Mouse (Mus musculus) retina, adult 2 months (tissue): ENCODE measurements around the gene Amdhd1.
"Not testable (repeated sequence)": the region's sequence is repeated elsewhere in the genome, so short reads cannot be mapped to it uniquely, and the experiment has no call there.

Source experiments
- DNase-seq: peaks from one replicate; pipeline ENCODE4 v3.0.0-alpha.2; 2012; ENCODE audit warnings: low read depth, low spot score

The Amdhd1 gene

DNA sequence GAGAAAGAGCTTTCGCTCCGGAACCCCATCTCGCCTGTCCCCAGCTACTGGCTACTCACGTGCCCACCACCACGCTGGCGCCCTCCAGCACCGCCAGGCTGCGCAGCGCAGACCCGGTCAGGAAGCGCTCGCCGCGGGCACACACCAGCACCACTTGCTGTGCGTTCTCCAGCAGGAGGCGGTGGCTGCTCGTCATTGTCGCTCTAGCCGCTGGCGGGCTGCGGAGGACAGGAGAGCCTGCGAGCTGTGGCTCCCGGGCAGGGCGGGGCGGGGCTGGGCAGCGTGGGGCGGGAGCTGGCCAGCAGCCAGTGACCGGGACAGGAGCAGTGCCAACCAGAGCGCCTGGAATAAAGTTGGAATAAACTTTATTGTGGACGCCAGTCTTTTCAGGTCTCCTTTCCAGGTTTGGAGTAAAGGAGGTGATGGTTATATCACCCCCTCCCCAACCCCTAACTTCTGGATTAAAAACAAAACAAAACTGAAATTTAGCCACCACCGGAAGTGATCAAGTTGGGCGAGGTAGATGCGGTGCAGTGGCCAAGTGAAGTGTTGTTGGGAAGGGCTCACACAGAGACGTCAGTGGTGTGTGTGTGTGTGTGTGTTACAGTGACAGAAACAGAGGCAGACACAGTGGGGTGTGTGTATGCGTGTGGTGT is at the start of gene Amdhd1:
Gene Amdhd1, minus strand, starts transcription at position 259 of the 656 bp plus-strand sequence.
- DNase-seq = peak; percentile 25

DNA sequence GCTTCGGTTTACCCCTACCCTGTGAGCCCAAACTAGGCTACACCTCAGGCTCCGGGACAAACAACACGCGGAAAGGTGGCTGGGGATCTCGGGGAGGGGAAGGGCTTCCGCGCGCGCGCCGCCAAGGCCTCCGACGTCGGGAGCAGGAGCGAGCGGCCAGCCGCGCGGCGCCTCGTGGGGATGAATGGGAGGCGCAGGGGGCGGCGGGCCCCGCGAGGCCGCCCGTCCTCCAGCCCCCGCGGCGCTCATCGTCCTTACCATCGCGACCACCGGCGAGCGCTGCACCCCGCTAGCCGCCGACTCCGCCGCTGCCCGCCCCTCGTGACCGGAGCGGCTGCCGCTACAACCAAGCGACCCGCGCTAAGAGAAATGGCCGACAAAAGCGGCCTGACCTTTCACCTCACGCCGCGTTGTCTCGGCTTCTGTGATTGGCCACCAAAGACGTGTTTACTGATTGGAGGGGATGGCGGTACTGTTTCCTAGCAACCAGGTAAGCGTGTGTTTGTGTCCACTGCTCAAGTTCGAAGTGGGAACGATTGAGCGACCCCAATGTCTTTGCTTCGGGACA is 49.5 kb upstream of the Amdhd1 start, which contains the start of gene Snrpf:
Gene Snrpf, minus strand, starts transcription at position 426 of the 568 bp plus-strand sequence.
- DNase-seq = peak; percentile 96

DNA sequence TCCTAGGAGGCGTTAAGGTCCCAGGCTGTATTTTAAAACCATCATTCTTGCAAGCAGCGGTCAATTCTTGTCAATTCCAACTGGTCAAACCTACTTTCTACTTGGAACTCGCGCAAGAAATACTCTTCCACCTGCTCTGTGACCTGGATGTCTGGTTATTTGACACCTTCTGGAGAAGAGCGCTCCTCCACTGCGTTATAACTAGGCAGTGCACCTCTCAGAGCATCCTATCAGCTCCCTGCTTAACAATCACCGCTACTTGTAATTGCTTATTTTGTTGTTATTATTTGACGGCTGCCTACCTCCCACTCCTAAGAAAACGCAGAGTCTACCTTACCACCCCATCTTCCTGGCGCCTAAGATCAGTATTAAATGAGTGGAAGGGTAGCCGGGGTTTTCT is 49.0 kb upstream of the Amdhd1 start:
- DNase-seq = no peak

DNA sequence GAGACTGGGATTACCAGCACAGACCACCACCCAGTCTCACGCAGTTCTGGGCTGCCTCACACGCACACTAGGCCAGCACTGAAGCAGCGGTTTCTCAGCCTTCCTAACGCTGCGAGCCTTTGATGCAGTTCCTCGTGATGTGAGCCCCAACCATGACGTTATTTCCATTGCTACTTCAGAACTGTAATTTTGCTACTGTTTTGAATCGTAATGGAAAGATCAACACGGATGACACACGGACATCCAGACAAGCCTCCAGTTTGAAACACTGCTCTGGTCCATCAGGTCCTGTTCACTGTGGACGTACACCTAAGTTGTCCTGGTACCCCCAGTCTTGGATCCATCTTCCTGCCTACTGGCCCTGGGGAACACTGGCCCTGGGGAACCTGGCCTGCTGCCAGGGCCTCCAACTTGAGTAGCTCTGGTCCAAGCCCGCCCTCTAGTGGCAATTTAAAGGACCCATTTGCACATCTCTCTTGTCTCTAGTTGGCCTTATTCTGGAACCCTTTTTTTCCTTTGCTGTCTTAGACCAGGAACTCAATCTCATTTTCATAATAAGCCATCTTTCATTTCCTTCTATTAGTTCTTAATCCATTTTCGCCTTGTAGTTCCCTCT is 37.5 kb upstream of the Amdhd1 start:
- DNase-seq = peak; percentile 61

DNA sequence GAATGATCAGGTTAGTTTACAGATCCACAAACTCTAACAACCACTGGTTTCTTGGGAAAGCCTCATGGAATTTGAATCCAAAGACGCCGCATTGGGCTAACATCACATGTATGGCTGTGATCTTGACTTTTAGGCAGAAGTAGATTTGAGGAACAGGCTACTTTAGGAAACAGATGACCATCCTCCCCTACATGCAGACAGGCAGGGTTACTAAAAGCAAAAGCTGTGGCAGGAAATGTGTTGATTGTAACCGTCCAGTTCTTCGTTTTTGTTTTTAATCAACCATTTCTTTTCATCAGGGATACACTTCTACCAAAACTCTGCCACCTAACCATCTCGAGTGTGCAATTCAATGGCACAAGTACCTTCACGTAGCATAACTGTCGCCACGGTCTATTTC is 36.1 kb upstream of the Amdhd1 start:
- no peak for DNase-seq

DNA sequence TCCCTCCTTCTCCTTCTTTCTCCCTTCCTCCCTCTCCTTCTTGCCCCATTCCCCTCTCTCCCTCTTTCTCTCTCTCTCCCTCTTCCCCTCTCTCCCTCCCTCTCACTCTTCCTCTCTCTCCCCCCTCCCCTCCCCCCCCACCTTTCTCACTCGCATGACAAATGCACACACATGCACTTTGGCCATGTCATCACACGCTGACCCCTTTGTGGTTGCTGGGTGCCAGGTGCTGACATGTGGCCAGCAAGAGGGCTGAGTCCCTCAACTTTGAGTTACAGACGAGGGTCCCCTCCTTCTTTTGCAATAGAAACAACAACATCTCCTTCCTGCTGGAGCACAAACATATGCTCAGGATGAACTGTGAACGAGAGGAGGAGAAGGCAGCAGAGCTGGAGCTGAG is 35.1 kb upstream of the Amdhd1 start:
- DNase-seq = no peak

DNA sequence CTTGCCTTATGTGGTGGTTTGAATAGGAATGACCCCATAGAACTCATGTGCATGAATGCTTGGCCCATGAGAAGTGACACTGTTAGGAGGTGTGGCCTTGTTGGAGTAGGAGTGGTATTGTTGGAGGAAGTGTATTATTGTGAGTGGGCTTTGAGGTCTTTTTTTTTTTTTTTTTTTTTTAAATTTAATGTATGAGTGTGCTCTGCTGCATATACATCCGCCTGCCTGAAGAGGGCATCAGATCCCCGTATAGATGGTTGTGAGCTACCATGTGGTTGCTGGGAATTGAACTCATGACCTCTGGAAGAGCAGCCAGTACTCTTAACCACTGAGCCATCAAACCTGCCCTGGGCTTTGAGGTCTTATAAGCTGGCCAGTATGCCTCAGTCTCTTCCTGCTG is 32.4 kb upstream of the Amdhd1 start:
- DNase-seq = no peak

DNA sequence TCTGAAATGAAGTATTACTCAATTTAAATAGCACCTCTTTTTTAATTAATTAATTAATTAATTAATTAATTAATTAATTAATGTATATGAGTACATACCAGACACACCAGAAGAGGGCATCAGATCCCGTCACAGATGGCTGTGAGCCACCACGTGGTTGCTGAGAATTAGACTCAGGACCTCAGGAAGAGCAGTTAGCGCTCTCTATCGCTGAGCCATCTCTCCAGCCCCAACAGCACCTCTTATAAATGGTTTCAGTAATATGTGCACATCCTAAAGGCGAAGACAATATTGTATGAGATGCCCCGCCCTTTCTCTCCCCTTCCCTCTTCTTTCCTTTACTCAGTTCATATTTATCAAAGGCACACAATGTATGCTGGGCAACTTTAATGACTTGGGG is 28.8 kb upstream of the Amdhd1 start:
- DNase-seq = no peak

DNA sequence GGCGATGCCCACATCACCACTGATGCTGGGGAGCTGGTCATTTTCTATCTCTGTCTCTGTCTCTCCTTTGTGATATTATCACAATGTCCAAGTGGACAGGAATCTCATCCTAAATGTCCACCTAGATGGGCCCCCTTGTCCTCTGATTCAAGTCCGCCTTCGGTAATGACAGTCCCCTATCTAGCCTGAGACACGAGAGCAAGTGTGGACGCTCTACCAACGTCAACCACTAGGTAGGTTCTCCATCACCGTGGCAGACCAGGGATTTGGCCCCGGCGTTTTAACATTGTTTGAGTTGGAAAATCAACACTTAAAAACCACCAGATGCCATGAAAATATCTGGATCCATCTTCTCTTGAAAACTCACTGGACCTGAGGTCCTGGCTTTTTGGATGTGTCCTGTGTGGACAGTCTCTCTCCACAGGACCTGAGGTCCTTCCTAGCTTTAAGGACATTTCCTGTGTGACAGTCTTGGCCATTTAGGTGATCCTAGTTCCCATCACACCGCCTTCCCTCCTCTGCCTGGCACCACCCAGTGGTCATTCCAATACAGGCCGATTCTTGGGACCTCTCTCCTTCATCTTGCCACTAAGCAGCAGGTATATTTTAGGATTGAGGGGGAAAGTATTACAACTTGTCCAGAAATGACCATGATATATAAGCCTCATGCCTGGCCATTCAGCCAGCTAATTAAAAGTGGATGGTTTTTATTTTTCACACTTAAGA is 28.2 kb upstream of the Amdhd1 start:
- no peak for DNase-seq

DNA sequence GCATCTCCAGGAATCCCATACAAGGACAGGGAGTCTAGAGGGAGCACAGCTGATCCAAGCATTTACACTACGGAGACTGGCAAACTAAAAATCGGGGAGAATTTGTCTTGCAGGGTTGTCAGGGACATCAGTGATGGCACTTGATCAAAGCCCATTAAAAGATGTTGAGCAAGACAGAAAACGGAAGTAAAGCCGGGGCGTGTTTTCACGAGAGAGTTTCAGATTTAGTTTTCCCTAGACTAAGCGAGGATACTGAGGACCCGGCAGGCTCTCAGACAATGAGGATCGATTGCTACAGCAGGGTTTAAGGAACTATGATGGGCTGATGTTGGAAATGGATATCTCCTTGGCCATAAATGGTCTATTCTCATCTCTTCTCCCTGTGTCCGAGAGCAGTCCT is 27.2 kb upstream of the Amdhd1 start:
- DNase-seq = no peak

DNA sequence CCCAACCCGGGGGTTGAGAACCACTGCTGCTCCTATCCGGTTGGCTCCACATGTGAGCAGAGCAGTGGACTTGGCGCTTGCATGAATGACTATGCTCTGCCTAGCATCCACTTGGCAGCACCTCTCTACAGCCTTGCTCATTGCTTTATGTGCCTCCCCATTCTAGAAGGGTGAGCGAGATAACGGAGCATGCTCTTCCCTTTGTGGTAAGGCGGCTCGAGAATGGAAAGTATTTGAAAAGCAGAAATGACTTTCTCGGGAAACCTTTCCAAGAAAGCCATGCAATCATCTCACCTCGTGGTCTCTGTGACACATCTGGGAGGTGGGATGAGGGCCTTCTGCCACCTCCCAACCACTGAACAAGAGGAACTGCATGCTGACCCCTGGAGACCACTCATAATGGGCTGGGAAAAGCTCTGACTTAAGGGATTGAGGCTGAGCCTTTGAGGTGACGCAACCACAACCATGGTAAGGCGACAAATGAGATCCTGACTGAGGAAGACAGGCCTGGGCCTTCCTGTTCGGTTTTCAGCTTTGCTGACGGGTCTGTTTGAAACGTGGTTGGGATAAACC is 24.8 kb upstream of the Amdhd1 start:
- no peak for DNase-seq

DNA sequence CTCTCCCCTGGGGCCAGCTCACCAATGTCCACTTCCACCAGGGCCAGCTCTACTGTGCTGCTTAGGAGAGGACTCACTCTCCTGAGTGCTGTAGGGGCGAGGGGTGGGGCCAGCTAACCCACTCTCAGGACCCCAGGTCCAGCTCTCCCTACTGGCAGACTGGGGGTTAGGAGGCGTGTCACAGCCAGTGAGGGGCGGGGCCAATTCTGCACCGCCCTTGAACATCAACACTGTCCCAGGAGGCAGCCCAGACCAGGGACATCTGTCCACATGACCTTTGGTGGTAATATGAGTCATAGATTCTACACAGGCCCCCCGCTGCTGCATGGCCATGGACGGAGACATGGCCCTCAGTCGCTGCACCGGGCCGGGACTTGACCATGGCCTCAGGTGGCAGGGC is 20.0 kb upstream of the Amdhd1 start:
- no peak for DNase-seq

DNA sequence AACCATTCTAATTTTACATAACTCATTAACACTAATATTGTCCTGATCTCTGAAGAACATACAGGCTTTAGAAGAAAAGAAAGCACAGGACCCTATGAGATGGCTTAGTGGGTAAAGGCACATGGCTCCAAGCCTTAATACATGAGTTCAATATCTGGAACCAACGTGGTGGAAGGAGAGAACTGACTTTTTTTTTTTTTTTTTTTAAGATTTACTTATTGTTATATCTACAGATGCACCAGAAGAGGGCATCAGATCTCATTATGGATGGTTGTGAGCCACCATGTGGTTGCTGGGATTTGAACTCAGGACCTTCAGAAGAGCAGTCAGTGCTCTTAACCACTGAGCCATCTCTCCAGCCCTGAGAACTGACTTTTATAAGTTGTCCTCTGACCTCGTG is 18.1 kb upstream of the Amdhd1 start:
- not testable (repeated sequence) for DNase-seq

DNA sequence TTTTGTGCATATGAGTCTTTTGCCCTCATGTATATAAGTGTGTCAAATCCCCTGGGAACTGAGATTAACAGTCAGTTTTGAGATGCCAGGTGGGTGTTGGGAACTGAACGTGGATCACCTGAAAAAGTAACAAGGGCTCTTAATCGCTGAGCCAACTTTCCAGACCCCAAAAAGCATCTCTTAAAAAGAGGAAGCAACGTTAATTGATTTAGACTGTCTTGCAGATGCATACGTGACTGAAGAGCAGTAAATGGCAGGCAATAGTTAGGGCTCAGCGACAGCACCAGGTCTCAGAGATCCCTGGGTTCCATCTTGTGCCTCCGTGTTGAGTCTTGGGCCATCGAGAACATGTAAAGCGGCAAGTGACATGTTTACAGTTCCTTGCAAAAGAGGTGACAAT is 12.8 kb upstream of the Amdhd1 start:
- no peak for DNase-seq

DNA sequence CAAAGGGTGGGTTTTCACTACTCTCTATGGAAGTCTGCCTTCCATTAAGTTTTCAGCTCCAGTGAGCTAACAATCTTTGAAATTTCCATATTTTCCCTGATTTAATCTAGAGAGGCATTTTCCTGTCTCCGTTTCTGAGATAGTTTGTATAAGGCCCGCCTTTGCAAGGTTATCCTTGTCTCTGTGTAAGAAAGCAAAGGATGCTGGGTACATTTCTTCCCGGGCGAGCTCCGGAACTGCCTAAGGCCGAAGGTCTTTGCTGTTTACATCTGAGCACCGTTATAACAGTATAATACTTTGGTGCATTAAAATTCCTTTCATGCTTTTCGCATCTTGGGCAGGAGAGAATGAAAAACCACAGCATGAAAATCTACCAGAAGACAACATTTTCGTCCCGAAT is 10.0 kb upstream of the Amdhd1 start:
- DNase-seq = no peak

DNA sequence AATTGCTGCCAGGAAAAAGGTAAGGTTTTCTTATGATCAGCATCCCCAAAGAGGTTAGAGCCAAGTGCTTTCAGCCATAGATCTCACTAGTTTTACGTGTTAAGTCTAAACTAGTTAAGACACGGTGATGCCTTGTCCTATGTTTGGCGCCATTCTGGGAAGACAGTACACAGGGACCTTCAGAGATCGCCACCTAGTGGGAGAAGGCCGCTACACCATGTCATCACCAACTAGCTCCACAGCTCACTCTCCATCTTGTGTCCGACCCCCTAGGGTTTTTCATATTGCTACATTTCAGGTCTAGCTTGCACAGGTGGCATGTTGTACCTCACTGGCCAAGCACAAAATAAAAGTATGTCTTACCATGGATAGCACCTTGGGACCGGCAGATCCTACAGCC is 9.2 kb upstream of the Amdhd1 start:
- DNase-seq = peak; percentile 52

DNA sequence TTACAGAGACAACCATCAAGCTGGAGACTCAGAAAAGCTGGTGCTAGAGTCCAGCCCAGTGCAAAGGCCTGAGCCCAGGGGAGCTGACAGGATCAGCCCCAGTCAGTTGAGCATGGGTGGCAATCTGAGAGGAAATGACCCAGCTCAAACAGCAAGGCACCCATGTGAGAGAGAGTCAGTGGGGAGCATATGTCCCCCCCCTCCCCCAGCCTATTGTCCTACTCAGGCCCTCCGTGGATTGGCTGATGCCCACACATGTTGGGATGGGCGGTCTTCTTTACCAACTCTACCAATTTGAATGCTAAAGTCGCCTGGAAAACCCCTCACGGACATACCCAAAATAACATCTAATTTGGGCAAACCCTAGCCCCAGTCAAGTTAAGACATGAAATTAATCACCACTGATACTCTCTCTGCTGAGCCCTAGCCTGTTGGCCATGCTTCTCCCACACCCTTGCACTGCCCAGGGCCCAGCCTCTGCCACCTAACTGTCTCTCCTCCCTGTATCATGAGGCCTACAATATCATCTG is 8.0 kb upstream of the Amdhd1 start:
- no peak for DNase-seq

DNA sequence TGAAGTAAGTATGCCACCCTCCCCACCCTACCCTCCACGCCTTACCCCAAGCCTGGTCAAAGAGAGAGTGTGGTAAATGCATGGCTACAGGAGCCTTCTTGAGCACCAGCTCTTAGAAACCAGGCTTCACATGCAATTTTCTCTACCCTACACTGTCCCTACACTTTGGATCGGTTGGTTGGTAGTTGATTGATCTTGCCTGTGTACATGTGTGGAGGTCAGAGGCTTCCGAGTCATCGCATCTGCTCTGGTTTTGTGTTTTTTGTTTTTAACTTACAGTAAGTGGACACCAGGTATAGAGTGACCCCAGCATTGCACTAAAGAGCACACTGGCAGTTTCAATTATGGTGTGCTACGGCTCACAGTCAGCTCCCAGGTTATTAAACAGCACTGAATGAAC is 4.3 kb upstream of the Amdhd1 start:
- DNase-seq = no peak

DNA sequence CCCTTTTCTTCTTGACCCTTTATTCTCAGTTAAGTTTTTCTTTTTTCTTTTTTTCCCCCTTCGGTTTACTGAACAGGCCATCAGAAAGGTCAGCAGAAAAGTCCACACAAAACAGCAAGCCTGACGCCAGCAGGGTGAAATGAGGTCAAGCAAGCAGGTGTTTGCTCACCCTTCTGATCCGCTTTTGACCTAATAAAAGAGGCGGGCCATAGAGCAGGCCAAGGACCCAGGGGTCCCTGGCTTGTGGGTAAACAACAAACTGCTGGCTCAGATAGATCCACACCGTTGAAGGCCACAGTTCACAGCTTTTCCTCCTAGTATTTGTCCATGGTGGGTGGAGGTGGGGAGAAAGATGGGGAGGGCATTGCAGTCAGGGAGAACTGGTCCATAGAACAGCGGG is 3.3 kb upstream of the Amdhd1 start:
- no peak for DNase-seq

DNA sequence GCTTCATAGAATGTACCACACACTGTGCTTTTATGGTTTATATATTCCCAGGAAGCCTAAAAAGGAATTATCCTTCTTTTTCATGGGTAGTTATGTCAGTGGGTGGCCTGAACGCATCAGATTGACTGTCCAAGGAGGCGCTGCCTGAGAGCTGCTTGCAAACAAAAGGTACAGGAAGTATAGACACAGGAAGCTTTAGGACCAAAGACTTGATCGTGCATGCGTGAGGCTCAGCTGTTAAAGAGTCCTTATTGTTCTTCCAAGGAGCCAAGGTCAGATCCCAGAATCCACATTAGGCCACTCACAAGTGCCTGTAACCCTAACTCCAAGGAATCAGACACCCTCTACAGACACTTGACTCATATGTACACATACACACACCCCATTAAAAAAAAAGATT is 2.5 kb upstream of the Amdhd1 start:
- no peak for DNase-seq

DNA sequence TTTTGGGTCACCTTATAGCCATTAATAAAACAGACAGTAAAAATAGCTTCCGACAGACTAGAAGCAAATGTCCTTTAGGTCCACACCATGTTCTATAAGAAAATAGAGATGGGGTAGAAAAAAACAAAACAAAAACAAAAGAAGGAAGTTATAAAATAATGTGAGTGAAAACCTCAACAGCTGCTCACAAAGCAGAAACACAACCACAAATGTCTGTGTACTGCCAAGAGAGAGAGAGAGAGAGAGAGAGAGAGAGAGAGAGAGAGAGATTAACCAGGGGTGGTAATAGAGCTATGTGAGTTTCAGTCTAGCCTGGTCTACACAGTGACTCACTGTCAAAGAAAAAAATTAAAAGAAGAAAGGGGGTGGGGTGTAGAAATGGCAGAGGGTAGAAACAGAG is 1.8 kb upstream of the Amdhd1 start:
- no peak for DNase-seq
